Mouse (Mus musculus): ENCODE measurements at regions not wholly inside any gene's neighbourhood (a gene's known extent, or its start where the extent isn't known, plus 50 kb on each side); places are given as distances from the start of the nearest gene placed in this dataset.

GRCm38 (mm10) chr2:116801578-116801977, 76.9 kb upstream of the Tmco5 start:
- Histone ChIP-seq H3K4me2 (ENCODE audit: low read depth) (no peak overlapping the region), H3K27me3 (ENCODE audit: control insufficient read depth, insufficient read depth, insufficient read length) (no peaks in the 10 kb centered on the region), H3ac (ENCODE audit: control insufficient read depth, insufficient read length) (no peak overlapping the region), H3K36me3 (ENCODE audit: control insufficient read depth, insufficient read depth) (no peaks in the 10 kb centered on the region), H3K79me2 (ENCODE audit: control insufficient read depth, insufficient read depth) (no peaks in the 10 kb centered on the region), H3K4me3 (no peak overlapping the region)
- TF ChIP-seq TCF3 (IDR thresholded peaks at IDR 0.05; ENCODE audit: insufficient read length, low read depth) = no peak

GRCm38 (mm10) chr2:116807207-116807606, 71.3 kb upstream of the Tmco5 start:
- no peak for TF ChIP-seq SRF (IDR thresholded peaks at IDR 0.05; ENCODE audit: control insufficient read depth, insufficient read length, low read depth)
- TF ChIP-seq E2F4 (IDR thresholded peaks at IDR 0.05; ENCODE audit: insufficient read depth) = no peak
- no peak for TF ChIP-seq REST (IDR thresholded peaks at IDR 0.05; ENCODE audit: insufficient read depth, insufficient read length)
- no peak for TF ChIP-seq TCF3 (IDR thresholded peaks at IDR 0.05; ENCODE audit: insufficient read length, low read depth)
- TF ChIP-seq POLR2AphosphoS2 (IDR thresholded peaks at IDR 0.05; ENCODE audit: insufficient read length, low read depth) = no peak
- no peak for TF ChIP-seq USF1 (IDR thresholded peaks at IDR 0.05; ENCODE audit: low read depth)
- TF ChIP-seq POLR2A (IDR thresholded peaks at IDR 0.05; ENCODE audit: insufficient read length, low read depth) = no peak
- no peak for TF ChIP-seq TCF12 (IDR thresholded peaks at IDR 0.05; ENCODE audit: insufficient read depth, poor library complexity, severe bottlenecking)
- no peak for TF ChIP-seq MYOD1 (IDR thresholded peaks at IDR 0.05; ENCODE audit: control insufficient read depth in 1 of 3, insufficient read length in 2 of 3, low read depth in 2 of 3)
- no peak for TF ChIP-seq MYOG (IDR thresholded peaks at IDR 0.05; ENCODE audit: control insufficient read depth in 1 of 3, insufficient read depth in 1 of 3, insufficient read length in 2 of 3, low read depth in 2 of 3)
- no peak for TF ChIP-seq MAX (IDR thresholded peaks at IDR 0.05; ENCODE audit: low read depth)
- no peak for TF ChIP-seq CEBPB (IDR thresholded peaks at IDR 0.05; ENCODE audit: insufficient read depth, poor library complexity, severe bottlenecking)
- H3K36me3 ChIP-seq (ENCODE audit: control insufficient read depth, insufficient read depth) = no peaks in the 10 kb centered on the region
- no peak overlapping the region for H3K4me3 ChIP-seq

DNA sequence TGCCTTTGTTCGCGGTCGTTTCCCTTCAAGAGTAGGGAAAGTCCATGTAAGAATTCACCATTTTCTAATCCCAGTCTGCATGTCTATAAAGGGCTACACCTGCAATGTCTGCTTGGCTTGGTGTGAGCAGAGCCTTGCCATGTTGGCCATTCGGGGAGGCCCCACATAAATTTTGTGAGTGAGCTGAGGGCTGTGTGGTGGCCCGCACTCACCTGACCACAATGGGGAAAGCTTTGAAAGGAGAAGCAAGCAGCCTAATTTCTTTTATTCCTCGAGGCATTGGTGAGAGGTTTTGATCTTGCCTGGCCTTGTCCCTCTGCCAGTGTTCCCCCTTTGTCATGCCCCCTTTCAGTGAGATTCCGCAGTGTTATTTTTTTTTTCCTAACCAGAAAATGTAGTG, 70.9 kb upstream of the Tmco5 start:
- H3K79me2 ChIP-seq (ENCODE audit: control insufficient read depth, insufficient read depth) = no peaks in the 10 kb centered on the region
- no peak for TF ChIP-seq SRF (IDR thresholded peaks at IDR 0.05; ENCODE audit: control insufficient read depth, insufficient read length, low read depth)

More at GRCm38 (mm10) chr2:116807207-116807606, 71.3 kb upstream of the Tmco5 start:
- Histone ChIP-seq H3K27me3 (ENCODE audit: control insufficient read depth, insufficient read depth, insufficient read length) (peaks cover 8% of the 10 kb centered on the region), H3K79me2 (ENCODE audit: control insufficient read depth, insufficient read depth) (no peaks in the 10 kb centered on the region), H3ac (ENCODE audit: control insufficient read depth, insufficient read length) (no peak overlapping the region), H3K4me2 (ENCODE audit: low read depth) (no peak overlapping the region)

DNA sequence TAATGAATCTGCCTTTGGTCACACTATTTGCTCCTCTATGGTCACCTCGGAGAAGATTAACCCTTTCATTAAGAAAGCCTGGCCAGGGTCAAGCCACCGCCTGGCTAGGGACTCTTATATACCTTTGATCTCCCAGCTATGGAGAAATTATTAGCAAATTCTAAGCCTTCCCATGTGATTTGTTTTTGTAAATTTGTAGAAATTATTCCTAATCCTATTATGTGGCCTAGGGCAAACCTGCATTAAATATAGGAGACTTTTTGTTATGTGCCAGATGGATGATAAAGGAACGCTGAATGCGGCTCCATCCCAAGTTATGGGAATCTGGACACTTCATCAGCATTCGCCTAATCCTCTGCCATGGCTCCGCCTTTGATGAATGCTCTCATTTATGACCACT, 70.4 kb upstream of the Tmco5 start:
- no peak for TF ChIP-seq USF1 (IDR thresholded peaks at IDR 0.05; ENCODE audit: low read depth)
- TF ChIP-seq POLR2AphosphoS2 (IDR thresholded peaks at IDR 0.05; ENCODE audit: insufficient read length, low read depth) = no peak
- TF ChIP-seq E2F4 (IDR thresholded peaks at IDR 0.05; ENCODE audit: insufficient read depth) = no peak
- no peak for TF ChIP-seq POLR2A (IDR thresholded peaks at IDR 0.05; ENCODE audit: insufficient read length, low read depth)
- TF ChIP-seq REST (IDR thresholded peaks at IDR 0.05; ENCODE audit: insufficient read depth, insufficient read length) = no peak
- TF ChIP-seq TCF12 (IDR thresholded peaks at IDR 0.05; ENCODE audit: insufficient read depth, poor library complexity, severe bottlenecking) = no peak
- no peak for TF ChIP-seq SRF (IDR thresholded peaks at IDR 0.05; ENCODE audit: control insufficient read depth, insufficient read length, low read depth)
- no peak for TF ChIP-seq MYOG (IDR thresholded peaks at IDR 0.05; ENCODE audit: control insufficient read depth in 1 of 3, insufficient read depth in 1 of 3, insufficient read length in 2 of 3, low read depth in 2 of 3)
- TF ChIP-seq CEBPB (IDR thresholded peaks at IDR 0.05; ENCODE audit: insufficient read depth, poor library complexity, severe bottlenecking) = no peak
- no peak for TF ChIP-seq TCF3 (IDR thresholded peaks at IDR 0.05; ENCODE audit: insufficient read length, low read depth)
- TF ChIP-seq MAX (IDR thresholded peaks at IDR 0.05; ENCODE audit: low read depth) = no peak
- Histone ChIP-seq H3ac (ENCODE audit: control insufficient read depth, insufficient read length) (no peak overlapping the region), H3K27me3 (ENCODE audit: control insufficient read depth, insufficient read depth, insufficient read length) (peaks cover 8% of the 10 kb centered on the region), H3K36me3 (ENCODE audit: control insufficient read depth, insufficient read depth) (no peaks in the 10 kb centered on the region), H3K4me3 (no peak overlapping the region), H3K79me2 (ENCODE audit: control insufficient read depth, insufficient read depth) (no peaks in the 10 kb centered on the region), H3K4me2 (ENCODE audit: low read depth) (no peak overlapping the region)

More for the DNA sequence above, 70.9 kb upstream of the Tmco5 start:
- H3K4me3 ChIP-seq = no peak overlapping the region
- no peak overlapping the region for H3ac ChIP-seq (ENCODE audit: control insufficient read depth, insufficient read length)
- H3K36me3 ChIP-seq (ENCODE audit: control insufficient read depth, insufficient read depth) = no peaks in the 10 kb centered on the region
- H3K27me3 ChIP-seq (ENCODE audit: control insufficient read depth, insufficient read depth, insufficient read length) = peaks cover 8% of the 10 kb centered on the region
- no peak overlapping the region for H3K4me2 ChIP-seq (ENCODE audit: low read depth)

GRCm38 (mm10) chr2:116808554-116808953, 69.9 kb upstream of the Tmco5 start:
- no peaks in the 10 kb centered on the region for H3K79me2 ChIP-seq (ENCODE audit: control insufficient read depth, insufficient read depth)
- no peak overlapping the region for H3K4me2 ChIP-seq (ENCODE audit: low read depth)
- peaks cover 8% of the 10 kb centered on the region for H3K27me3 ChIP-seq (ENCODE audit: control insufficient read depth, insufficient read depth, insufficient read length)
- no peak overlapping the region for H3ac ChIP-seq (ENCODE audit: control insufficient read depth, insufficient read length)
- H3K36me3 ChIP-seq (ENCODE audit: control insufficient read depth, insufficient read depth) = no peaks in the 10 kb centered on the region
- TF ChIP-seq TCF3 (IDR thresholded peaks at IDR 0.05; ENCODE audit: insufficient read length, low read depth) (no peak), SRF (IDR thresholded peaks at IDR 0.05; ENCODE audit: control insufficient read depth, insufficient read length, low read depth) (no peak), REST (IDR thresholded peaks at IDR 0.05; ENCODE audit: insufficient read depth, insufficient read length) (no peak), E2F4 (IDR thresholded peaks at IDR 0.05; ENCODE audit: insufficient read depth) (no peak), TCF12 (IDR thresholded peaks at IDR 0.05; ENCODE audit: insufficient read depth, poor library complexity, severe bottlenecking) (no peak), USF1 (IDR thresholded peaks at IDR 0.05; ENCODE audit: low read depth) (no peak)
- no peak overlapping the region for H3K4me3 ChIP-seq

Data from myocyte (in vitro differentiated cells).